Mouse (Mus musculus) lung, adult 2 months (tissue): ENCODE measurements around the gene Mea1. TPM values are rescaled to one million over a fixed set of nuclear protein-coding genes. Genes with fewer than 3 reads are reported as not detected.

Source experiments
- DNase-seq: peaks from one replicate; pipeline ENCODE4 v3.0.0; 2022
- H3K4me1 ChIP-seq: fragments of 200-500 bp; 2 replicates; pipeline ENCODE4 v1.6.1; 2011; ENCODE audit warnings: low read length; ENCODE audit not compliant: control insufficient read depth, insufficient read depth
- H3K4me3 ChIP-seq: fragments of 200-500 bp; replicated peaks from 2 replicates; pipeline ENCODE3; 2011; ENCODE audit warnings: low read depth, mild to moderate bottlenecking, control low read depth, low read length; ENCODE audit errors: extremely low read depth
- CTCF ChIP-seq: fragments of 200-500 bp; IDR thresholded peaks from 2 replicates; pipeline ENCODE4 v1.5.1; 2011; ENCODE audit warnings: mild to moderate bottlenecking, low read length, control low read depth; ENCODE audit not compliant: insufficient read depth
- POLR2A ChIP-seq: fragments of 200-500 bp; IDR thresholded peaks from 2 replicates; pipeline ENCODE4 v1.6.1; 2011; ENCODE audit warnings: low read depth, mild to moderate bottlenecking, control low read depth, low read length, borderline replicate concordance; ENCODE audit errors: extremely low read depth
- WGBS: fragments of 180-500 bp; shearing (Covaris S2); methylation state at CpG from one replicate; pipeline ENCODE4 v1.1.7; 2018; 5-methylcytosine and 5-hydroxymethylcytosine counted together
- polyA plus RNA-seq: library from polyadenylated mRNA; depleted of rRNA; stranded (reverse); fragments of >200 nt; gene quantifications from 2 replicates; pipeline ENCODE4 v1.2.3, GENCODE M21; 2012

The Mea1 gene
- polyA plus RNA-seq, 1 experiment = 55.7 TPM

DNA sequence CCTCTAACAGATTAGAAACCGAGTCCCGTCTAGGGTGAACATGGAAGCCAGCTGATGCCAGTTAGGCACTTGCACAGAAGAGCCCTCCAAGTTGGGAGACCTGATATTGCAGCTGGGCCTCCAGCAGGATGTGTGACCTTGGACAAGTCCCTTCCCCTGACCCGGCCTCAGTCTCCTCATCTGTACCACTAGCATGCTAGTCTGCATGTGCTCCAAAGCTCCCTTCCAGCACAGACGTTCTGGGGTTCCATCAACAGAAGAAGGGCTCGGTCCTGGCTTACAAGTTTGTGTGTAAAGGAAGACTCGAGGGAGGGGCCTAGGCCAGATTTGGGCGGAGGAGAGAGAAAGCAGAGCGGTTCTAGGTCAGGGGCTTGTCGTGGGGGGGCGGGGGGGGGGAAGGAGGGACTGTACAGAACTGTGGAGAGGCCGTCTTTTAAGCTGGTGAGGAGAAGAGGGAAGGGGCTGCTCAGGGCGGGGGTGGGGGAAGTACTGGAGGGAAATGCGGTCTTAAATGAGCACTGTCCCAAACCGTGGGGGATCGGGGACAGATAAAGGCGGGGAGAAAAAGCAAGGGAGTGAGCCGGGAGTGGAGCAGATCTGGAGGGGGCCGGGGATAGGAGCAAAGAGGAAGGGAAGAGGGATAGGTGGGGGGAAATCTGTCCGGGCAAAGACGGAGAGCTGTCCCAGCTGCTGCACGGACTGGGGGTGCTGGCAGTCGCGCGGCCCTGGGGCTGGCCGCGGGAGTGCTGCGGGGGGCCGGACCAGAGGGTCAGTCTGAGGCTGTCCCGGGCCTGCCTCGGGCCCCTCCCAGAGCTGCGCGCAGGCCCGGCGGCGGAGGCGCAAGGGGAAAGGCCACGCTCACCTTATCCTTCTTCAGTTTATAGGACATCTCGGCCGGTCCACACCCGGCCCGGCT is 25.6 kb downstream of the Mea1 start:
- peak overlapping the region; percentile 86 for H3K4me3 ChIP-seq
- peaks cover 8% of the 10 kb centered on the region for H3K4me1 ChIP-seq
- TF ChIP-seq POLR2A = no peak
- no peak for TF ChIP-seq CTCF
- WGBS = 3% methylated on average over 40 of the region's 41 CpGs
- no peak for DNase-seq

DNA sequence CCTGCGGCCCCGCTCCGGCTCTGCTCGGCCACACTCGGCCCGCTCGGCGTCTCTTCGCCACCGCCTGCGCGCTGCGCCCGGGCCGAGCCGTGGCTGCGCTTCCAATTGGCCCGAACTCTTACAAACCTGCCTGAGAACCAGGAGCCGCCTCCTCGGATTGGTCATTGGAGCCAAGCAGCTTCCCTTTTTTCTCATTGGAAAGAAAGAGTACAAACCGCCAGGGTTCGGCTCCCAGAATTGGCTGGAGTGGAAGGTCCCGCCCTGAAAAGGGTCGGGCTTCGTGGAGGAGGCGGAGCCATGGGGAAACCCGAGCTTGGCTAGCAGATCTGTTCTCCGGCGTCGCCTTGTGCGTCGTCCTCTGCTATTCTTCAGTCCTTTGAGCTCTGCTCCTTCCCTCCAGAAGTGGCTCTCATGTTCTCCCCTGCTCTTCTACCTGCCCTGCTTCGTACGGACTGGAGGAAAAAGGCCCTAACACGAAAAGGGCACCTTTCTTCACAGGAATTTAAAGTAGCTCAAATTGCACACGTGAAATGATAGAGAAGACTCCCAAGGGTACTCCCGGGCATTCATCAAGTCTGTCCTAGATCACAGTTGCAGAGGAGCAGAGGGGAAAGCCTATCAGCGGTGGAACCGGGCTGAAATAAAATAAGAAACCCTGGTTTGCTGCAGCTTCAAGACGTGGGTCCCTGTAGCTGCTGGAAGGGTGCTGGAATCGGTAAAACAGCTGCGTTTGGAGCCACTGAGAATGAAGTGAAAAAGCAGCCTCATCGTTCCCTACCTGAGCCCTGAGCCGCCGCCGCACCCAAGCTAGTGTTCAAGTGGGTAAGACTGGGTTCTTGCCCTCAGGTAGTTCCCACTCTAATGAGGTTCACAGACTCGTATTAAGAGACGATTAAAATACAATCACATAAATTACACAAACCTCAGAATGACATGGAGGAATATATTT is 26.6 kb downstream of the Mea1 start, which contains the start of gene Ppp2r5d:
Gene Ppp2r5d, minus strand, starts transcription at position 225 of the 949 bp plus-strand sequence.
- DNase-seq = peak; percentile 96
- no peak for TF ChIP-seq CTCF
- TF ChIP-seq POLR2A = peak; percentile 72; the same call in 1 of the 2 replicates
- peaks cover 8% of the 10 kb centered on the region for H3K4me1 ChIP-seq
- peak within 1 kb of the TSS; percentile 86 for H3K4me3 ChIP-seq
- under 1% methylated on average over 48 of the region's 48 CpGs for WGBS

DNA sequence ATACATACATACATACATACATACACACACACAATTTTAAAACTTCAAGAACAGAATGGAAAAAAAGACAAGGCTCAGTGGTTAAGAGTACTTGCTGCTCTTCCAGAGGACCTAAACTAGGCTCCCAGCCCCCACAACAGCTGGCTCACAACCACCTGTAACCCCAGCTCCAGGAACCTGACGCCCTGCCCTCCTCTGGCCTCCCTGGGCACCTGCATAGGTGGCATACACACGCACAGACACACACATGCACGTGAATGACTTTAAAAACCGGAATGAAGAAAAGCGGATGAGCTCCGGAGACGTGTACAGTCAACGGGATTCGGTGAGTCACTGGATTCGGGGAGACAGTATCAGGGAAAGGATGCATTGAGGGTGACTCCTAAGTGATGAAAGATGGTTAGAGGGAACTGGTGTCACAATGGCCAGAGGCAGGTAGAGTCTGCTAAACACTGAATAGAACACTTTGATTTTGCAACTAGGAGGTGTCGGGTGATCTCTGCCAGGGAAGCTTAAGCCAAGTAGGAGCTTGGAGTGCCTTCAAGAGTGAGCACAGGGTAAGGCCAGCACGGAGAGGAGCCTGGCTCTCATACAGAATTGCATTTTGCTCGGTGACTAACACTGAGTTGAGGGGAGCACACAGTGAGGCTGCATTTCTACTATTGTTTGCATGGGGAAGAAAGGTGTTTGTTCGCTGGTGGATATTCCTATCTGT is 27.9 kb downstream of the Mea1 start:
- H3K4me3 ChIP-seq = no peak overlapping the region
- 85% methylated on average over 14 of the region's 14 CpGs for WGBS
- TF ChIP-seq CTCF = no peak
- TF ChIP-seq POLR2A = no peak

DNA sequence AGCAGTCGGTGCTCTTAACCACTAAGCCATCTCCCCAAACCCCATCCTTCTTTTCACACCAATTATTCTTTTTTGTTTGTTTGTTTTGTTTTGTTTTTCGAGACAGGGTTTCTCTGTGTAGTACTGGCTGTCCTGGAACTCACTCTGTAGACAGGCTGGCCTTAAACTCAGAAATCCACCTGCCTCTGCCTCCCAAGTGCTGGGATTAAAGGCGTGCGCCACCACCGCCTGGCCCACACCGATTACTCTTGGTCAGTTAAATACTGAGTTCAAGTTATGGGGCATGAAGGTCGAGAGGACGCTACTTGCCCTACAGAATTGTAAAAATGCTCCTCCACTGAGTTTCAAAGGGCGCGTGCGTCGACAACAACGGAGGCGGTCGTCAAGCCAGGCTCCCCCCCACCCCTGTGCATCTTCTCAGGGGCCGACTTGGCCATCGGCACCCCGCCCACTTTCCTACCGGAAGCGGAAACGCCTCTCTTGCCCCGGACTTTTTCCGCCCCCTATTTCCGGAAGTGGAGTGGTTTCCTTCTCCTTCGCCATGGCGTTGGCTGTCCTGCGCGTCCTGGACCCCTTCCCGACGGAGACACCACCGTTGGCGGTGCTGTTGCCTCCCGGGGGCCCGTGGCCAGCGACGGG is 32.5 kb downstream of the Mea1 start, which contains the start of gene Pex6:
Gene Pex6, plus strand, starts transcription at position 505 of the 639 bp plus-strand sequence.
- Histone ChIP-seq H3K4me1 (peaks cover 4% of the 10 kb centered on the region), H3K4me3 (peak within 1 kb of the TSS; percentile 81)
- DNase-seq = peak; percentile 87
- no peak for TF ChIP-seq CTCF
- peak; percentile 79; the same call in 1 of the 2 replicates for TF ChIP-seq POLR2A
- 5% methylated on average over 36 of the region's 36 CpGs for WGBS

More for the DNA sequence above, 27.9 kb downstream of the Mea1 start:
- DNase-seq = no peak
- H3K4me1 ChIP-seq = peaks cover 5% of the 10 kb centered on the region

DNA sequence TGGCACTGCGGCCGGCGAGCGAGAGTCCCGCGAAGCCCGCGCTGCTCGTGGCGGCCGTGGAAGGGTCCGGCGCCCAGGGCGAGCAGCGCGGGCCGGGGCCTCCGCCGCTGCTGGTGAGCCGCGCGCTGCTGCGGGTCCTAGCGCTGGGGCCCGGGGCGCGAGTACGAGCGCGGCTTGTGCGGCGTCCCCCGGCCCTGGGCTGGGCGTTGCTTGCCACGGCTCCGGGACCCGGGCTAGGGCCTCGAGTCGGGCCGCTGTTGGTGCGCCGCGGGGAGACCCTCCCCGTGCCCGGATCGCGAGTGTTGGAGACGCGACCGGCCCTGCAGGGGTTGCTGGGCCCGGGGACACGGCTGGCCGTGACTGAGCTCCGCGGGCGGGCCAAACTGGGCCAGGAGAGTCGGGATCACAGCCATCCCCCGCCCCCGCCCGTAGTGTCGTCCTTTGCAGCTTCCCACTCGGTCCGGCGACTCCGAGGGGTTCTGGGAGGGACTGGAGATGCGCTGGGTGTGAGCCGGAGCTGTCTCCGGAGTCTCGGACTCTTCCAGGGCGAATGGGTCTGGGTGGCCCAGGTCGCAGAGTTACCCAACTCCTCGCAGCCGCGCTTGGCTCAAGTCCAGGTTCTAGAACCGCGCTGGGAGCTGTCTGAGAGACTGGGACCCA is 33.1 kb downstream of the Mea1 start:
- DNase-seq = peak; percentile 39
- Histone ChIP-seq H3K4me3 (peak overlapping the region; percentile 81), H3K4me1 (peaks cover 4% of the 10 kb centered on the region)
- no peak for TF ChIP-seq CTCF
- TF ChIP-seq POLR2A = no peak
- WGBS = under 1% methylated on average over 49 of the region's 76 CpGs

DNA sequence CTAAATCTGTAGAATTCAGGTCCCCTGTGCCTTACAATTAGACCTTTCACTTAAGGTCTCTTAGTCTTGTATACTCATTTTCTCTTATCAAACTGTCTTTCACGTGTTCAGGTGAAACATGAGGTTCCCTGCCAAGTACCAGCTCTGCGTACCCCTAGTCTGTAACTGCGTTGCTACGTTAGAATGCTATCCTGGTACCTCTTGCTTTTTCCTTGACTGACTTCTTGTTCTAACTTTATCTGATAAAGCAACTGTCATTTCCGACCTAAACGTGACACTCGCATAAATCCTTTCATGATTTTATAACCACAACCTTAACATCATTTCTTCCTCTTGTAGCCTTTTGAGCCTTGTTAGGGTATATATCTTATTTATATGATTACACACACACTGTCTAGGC is 33.8 kb downstream of the Mea1 start:
- 34% methylated on average over 7 of the region's 7 CpGs for WGBS
- peaks cover 4% of the 10 kb centered on the region for H3K4me1 ChIP-seq
- TF ChIP-seq POLR2A = no peak
- TF ChIP-seq CTCF = no peak
- DNase-seq = no peak
- peak overlapping the region; percentile 13 for H3K4me3 ChIP-seq

DNA sequence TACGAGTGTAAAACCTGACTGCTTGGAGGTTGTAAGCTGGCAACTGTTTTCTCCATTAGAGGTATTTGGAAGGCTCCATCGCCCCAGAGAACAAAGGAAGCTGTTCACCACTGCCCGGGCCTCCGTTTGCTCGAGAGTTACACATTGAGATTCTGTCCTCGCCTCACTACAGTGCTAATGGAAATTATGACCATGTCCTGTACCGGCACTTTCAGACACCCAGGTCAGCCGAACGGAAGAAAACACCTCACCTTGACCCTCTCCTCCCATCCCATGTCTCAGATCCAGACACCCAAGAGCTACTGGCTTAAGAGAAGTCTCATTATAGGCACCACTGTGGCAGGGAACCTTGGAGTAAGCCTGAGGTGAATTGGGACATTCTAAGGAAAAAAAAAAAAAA is 35.3 kb downstream of the Mea1 start:
- WGBS = 85% methylated on average over 9 of the region's 9 CpGs
- Histone ChIP-seq H3K4me3 (no peak overlapping the region), H3K4me1 (peaks cover 4% of the 10 kb centered on the region)
- no peak for DNase-seq
- TF ChIP-seq CTCF (no peak), POLR2A (no peak)

DNA sequence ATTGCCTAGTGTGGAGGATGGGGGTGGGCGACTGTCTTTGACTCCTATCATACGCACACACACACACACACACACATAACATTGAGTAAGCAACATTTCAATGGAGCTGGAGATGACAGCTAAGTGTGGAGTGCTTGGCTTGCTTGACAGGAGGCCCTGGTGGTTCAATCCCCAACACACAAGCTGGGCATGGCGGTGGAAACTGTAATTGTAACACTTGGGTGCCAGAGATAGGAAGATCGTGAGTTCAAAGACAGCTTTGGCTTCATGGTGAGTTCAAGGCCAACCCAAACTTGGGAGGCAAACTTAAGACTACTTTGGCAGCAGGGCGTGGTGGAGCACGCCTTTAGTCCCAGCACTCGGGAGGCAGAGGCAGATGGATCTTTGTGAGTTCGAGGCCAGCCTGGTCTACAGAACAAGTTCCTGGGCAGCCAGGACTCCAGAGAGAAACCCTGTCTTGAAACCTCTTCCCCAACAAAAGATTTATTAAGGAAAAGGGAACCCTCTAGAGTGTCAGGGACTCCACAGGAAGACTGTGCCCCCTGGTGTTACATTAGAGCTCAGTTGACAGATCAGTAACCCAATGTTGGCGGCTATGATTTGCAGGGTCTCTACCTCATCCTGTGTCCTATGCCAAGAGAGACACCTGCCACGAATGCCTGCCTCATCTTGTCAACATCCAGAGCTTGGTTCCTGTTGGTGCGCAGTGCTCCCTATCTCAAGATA is 36.3 kb downstream of the Mea1 start:
- TF ChIP-seq CTCF = no peak
- TF ChIP-seq POLR2A = no peak
- H3K4me3 ChIP-seq = no peak overlapping the region
- 92% methylated on average over 11 of the region's 11 CpGs for WGBS
- H3K4me1 ChIP-seq = peaks cover 4% of the 10 kb centered on the region
- DNase-seq = no peak
